Mouse (Mus musculus): Measurements from ENCODE around the gene Gal3st1. TPM values are rescaled to one million over a fixed set of nuclear protein-coding genes. Genes with fewer than 3 reads are reported as not detected.
"Not testable (repeated sequence)": the region's sequence is repeated elsewhere in the genome, so short reads cannot be mapped to it uniquely, and the experiment has no call there.

Gal3st1 gene
- total RNA-seq (2015) (0.37 TPM in 1 of 2 replicates, not detected in the other), total RNA-seq (2017) (0.30 and 0.75 TPM in 2 replicates)

DNA sequence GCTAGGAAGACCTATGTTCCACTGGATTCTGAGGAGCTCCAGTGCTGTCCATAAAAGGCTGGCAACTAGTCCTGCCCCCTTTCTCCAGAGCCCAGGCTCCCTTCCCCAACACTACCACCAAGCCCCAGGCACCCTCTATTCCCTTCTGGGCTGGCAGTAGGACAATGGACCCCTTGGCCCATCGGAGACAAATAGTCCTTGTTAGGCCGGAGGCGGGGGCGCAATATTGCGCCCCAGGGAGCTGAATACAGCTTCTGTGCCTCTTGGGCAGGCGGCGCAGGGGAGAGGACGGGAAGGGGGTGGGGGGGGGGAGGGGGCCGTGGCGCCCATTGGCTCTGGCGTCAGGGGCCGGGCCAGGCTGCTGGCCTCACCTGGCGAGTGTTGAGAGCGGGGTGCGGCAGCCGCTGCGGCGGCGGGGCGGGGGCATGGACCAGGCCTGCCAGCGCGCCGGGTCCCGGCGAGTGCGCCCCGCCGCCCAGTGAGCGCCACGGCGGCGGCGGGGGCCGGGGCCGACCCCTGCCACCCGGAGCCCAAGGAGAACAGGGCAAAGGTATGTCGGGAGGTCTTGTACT is at the start of gene Gal3st1:
Gene Gal3st1, plus strand, starts transcription at position 346 of the 572 bp plus-strand sequence.
- ATAC-seq (replicated peaks; ENCODE audit: poor library complexity) = no peak

DNA sequence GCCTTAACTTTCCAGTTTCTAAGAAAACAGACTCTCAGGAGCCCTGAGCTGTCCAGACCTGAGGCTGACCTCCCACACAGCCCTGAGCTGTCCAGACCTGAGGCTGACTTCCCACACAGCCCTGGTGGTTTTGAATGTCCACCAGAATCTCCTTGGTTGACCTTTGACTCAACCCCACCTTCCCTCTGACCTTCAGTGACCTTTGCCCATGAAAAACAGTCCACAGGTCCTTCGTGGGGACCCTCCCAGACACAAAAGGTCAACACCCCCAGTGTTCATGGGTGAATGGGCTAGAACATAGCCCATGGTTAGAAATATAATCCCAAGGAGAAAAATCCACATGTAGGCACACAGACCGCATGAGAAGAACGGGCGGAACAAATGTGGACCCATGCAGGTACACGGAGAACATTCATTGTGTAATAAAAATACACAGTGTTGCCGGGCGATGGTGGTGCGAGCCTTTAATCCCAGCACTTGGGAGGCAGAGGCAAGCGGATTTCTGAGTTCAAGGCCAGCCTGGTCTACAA is 49.6 kb upstream of the Gal3st1 start:
- no peak for ATAC-seq (replicated peaks; ENCODE audit: poor library complexity)

DNA sequence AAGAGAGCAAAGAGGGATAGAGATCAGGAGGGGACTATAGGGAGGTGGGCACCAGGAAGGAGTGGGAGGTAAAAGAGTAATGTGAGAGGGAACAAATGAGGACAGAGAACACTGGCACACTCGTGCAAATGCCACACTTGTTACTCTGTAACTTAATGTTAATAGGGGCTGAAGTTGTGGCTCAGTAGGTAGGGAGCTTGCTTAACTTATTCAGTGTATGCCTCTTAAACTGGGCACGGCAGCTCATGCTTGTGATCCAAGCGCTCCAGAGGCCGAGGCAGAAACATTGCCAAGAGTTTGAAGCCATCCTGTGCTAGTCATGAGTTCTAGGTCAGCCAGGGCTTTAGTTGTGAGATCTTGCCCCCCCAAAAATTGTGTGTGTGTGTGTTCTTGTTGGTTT is 48.3 kb upstream of the Gal3st1 start:
- ATAC-seq (replicated peaks; ENCODE audit: poor library complexity) = no peak

DNA sequence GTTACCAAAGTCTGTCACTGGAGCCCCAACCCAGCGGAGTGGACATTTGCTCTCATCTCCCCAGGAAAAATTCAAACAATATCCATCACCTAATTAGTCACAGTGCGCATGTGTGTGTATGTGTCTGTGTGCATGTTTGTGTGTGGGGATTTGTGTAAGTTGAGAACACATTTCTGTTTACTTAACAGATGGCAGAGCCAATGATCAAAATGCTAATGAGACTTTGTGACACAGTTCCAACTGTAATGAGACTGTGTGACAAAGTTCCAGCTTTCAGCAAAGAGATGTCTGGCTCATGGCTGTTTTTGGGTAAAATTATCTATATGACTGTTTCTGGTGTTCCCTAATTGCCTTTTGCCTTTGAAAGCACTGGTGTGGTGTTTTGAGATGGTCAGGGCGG is 47.1 kb upstream of the Gal3st1 start:
- no peak for ATAC-seq (replicated peaks; ENCODE audit: poor library complexity)

DNA sequence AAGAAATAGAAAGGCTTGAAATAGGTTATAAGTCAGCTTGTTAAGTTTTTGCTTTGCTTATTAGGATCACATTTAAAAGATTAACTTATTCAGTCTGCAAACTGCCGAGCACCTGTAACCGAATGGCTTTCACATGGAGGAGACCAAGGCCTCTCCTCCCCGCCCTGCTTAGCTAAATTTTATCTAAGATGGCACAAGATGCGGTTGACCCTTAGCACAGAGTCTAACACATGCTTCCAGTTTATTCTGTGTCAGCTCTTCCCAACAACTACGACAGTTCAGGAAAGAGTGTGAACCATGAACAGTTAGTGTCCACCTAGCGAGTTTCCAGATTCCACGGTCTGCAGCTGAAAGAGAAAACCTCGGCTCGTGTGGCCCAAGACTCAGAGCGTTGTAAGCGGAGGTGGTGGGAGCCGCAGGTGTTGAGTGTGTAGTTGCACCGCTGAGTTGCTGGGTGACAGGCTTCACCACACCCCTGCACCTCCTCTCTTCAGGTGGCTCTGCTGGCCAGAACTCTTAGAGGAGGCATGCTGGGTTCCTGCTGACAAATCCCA is 46.0 kb upstream of the Gal3st1 start:
- no peak for ATAC-seq (replicated peaks; ENCODE audit: poor library complexity)

DNA sequence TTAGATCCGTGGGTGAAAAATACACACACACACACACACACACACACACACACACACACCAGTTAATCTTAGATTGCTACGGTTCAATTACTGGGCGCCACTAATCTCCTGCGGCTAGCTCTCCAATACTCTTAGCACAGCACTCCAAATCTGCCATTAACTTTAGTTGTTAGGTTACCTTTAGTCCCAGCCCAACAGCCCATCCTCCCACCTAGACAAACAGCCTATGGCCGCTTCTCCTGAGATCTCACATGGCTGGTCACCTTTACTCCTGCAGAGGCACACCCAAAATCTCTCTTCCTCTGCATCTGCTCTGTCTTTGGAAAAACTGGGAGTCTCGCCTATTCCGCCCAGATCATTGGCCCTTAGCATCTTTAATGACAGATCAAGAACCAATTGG is 42.1 kb upstream of the Gal3st1 start:
- no peak for ATAC-seq (replicated peaks; ENCODE audit: poor library complexity)

DNA sequence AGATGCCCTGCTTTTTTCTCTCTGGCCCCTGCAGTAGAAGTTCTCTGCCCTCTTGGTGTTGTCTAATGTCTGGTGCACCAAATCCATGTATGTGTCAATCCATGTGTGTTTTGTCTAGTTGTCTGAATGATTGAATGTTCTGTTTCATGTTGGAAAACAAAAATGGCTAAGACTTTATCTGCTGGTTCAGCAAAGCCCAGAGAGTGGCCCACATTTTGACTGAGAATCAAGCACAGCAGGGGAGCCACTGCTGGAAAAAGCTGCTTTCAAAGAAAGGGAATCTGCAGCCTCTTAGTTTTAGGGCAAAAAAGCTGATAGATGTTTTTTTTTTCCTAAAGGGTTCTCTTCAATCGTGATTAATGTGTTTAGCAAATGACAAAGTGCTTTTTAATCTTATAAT is 37.0 kb upstream of the Gal3st1 start:
- no peak for ATAC-seq (replicated peaks; ENCODE audit: poor library complexity)

DNA sequence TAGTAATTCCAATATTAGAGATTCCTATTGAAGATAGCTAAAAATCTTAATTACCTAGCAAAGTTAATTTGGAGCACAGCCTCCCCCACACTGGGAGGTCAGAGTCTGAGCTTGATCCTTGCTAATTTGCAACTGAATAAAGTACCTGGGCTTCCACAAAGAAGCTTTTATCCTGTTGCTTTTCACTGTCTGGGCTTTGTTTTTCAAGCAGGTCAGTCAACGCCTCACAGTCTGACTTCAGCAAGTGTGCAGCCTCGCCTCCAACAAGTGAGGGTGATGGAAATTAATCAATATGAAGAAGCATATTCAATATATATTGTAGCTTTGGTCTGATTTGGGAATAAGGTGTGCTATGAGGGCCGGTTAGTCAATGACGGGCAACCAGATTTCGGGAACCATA is 28.6 kb upstream of the Gal3st1 start:
- ATAC-seq (replicated peaks; ENCODE audit: poor library complexity) = not testable (repeated sequence)

DNA sequence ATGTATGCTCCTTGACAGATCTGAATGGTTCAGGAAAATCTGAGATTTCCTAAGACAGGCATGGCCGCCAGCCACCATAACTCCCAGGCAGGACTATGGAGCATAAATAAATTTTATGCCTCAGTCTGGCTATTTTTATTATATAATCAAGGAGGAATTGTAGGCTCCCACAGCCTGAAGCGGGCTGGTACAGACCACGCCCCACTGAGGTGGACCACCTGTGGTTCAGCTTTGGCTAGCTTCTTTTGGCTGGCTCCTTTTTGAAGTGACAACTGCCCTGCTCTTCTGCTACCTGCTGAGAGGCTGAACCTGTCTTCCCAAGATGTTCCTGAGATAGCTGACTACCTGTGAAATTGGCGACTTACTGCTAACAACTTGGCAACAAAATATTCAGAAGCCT is 28.1 kb upstream of the Gal3st1 start:
- ATAC-seq (replicated peaks; ENCODE audit: poor library complexity) = not testable (repeated sequence)

DNA sequence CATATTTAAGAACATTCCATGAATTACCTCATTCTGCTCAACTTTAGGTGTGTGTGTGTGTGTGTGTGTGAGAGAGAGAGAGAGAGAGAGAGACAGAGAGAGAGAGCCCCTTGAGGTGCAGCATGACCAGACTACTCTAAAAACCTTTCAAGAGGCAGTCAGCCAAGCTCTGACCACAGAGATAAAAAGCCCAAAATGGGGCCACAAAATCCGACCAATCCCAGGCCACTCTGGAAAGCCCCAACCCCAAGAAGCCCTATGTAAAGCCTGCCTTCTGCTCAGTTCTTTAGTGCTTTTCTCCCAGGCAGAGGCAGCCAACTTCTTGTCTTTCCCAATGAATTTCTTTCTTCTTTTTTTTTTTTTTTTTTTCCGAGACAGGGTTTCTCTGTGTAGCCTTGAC is 22.5 kb upstream of the Gal3st1 start:
- no peak for ATAC-seq (replicated peaks; ENCODE audit: poor library complexity)

DNA sequence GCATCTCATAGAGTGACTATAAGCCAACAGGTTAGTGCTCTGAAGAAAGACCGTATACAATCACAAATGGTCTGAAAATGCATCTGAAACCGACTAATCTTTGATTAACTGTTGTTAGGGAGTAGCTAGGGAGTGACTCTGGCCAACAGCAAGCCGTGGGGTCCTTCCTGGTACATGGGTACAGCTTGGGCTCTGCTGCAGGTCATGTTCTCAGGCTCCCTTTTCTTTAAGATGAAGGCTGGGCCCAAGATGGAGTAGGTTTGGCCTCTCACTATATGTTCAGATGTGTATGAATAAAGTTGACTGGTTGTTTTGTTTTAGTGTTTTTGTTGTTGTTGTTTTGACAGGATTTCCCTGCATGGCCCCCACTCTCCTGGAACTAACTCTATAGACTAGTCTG is 21.7 kb upstream of the Gal3st1 start:
- no peak for ATAC-seq (replicated peaks; ENCODE audit: poor library complexity)

DNA sequence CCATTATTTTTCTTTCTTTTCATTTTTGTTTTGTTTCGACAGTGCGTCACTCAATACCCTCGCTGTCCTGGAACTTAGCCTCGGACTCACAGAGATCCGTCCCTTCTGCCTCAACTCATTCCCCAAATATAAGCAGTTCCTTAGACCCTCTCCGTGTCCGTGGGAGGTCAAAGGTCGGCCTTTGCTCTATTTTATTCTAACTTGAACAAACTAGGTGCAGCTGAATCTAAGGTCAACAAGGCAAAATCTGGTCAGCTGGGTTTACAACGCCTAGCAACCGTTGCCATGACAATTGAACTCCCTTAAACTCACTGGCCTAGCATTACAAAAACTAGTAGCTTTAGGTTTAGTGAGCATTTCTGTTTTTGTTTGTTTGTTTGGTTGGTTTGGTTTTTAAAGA is 20.3 kb upstream of the Gal3st1 start:
- ATAC-seq (replicated peaks; ENCODE audit: poor library complexity) = no peak

DNA sequence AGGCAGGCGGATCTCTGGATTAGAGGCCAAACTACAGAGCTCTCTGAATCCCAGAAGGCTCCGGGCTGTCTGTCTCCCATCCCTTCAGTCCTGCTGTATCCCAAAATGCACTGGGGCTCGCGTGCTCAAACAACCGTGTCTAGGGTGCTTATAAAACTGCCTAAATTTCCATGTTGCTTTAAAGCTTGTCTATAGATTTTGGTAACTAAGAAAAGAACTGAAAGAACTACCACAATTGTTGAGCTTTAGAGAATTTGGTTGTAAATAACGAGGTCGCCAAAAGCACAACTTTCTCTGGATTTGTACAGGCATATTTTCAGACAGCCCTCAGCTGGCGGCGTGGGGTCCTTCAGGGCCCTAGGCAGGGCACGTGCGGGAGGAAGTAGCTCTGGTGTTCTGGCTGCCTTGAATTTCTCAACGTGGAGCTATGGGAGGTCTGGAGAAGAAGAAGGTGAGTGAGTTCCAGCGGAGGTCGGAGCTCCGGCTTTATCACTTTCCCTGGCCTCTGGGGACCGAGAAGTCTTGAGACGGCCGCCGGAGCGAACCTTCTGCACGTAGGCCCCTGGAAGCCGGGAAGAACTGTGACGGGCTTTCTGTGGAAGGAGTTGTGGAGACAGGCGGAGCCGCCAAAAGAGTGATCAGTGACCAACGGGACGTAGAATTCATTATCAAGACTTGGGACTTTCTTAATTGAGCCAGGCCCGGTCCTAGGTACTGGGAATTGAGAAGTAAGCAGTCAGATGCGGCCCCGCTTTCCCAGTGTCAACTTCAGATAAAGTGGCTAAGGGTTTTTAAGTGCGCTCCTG is 19.6 kb upstream of the Gal3st1 start, which contains the start of gene Pes1:
Gene Pes1, plus strand, starts transcription at position 366 of the 806 bp plus-strand sequence.
- peak; percentile 90 for ATAC-seq (replicated peaks; ENCODE audit: poor library complexity)

DNA sequence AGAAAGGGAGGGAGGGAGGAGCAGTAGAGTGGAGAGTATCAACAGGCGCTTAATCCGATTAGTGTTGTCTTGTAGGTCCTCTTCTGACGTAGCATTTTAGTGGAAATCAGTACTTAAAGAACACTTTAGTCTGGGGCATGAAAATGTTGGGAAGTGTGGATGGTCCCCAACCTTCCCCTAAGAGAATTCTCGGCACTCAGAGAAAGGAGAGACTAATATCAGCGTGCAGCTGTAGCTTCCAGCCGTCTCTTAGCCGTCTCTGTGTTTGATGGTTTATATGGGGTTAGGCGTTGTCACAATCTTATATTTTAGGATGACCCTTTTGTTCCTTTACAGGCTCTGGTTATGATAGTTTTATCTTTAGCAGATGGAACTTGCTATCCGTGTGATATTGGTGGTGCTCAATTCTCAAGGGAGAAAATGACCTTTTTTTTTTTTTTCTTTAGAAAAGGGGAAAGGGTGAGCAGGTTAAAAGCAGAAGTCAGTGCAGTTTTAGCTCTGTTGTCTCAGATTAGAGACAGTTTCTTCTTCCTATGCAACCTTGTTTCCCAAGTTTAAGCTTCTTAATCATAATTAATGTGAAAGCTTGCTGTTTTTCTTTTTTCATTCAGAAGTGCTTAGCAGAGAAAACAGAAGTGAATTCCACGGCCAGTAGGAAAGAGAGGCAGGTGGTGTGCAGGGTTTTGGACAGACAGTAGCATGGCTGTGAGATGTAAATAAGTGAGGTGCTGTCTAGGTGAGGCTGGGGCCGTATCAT is 18.8 kb upstream of the Gal3st1 start:
- peak; percentile 47 for ATAC-seq (replicated peaks; ENCODE audit: poor library complexity)

DNA sequence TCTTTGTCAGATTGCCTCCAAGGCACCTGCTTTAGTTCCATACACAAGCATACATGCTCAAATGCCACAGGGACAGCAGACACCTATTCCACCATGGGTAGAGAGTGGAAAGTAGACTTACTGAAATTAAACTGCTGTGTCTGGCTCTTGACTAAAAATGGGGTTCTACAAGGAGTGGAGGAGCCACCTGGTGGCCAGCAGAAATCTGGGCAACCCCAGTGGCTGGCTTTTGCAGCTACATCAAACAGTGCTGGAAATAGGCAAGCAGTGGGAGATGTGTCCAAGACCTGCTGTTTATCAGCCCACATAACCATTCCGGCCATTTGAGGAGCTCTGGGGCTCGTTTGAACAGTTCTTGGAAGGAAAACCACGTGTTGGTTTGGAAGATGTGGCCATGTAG is 13.6 kb upstream of the Gal3st1 start:
- peak; percentile 59 for ATAC-seq (replicated peaks; ENCODE audit: poor library complexity)

DNA sequence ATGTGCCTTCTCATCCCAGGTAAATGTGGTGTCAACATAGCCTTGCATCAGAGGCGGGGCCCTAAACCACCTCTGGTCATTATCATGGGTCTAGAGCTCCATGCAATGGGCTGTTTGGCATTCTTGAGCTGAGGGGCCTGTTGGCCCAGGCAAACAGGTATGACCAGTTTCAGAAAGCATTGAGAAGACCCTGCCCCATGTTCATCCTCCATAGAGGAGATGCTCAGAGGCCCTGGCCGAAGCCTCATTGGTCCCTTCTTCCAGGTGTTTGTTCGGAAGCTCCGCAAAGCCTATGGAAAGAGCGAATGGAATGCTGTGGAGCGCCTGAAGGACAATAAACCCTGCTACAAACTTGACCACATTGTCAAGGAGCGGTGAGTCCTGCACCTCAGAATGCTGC is 13.1 kb upstream of the Gal3st1 start:
- no peak for ATAC-seq (replicated peaks; ENCODE audit: poor library complexity)

DNA sequence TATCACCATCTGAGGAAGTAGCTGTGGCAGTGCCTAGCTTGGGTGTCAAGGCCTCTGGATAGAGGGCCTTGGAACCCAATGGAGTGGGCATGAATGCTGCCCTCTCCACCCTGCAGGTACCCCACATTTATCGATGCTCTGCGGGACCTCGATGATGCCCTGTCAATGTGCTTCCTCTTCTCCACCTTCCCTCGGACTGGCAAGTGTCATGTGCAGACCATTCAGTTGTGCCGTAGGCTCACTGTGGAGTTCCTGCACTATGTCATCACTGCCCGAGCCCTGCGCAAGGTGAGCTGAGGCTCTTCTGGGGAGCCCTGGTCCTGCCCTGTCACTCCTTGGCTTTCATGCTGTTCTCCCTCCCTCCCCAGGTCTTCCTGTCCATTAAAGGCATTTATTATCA is 10.4 kb upstream of the Gal3st1 start:
- no peak for ATAC-seq (replicated peaks; ENCODE audit: poor library complexity)

DNA sequence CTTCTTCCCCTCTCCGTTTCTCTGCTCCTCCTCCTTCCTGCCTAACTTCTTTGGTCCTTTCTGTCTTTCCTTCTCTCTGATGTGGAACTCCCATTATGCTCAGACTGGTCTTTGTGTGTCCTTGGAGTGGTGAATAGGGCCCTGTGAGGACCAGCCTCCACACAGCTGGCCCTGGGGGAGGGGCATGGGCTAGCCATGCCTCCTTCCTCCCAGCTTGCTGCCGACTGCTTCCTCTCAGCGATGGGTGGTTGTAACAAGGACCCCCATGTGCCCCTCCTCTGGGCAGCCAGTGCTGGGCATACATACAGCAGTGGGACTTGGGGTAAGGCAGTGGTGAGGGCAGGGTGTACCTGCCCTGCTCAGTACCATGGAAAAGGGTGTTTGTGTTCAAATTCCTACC is 9.1 kb upstream of the Gal3st1 start:
- ATAC-seq (replicated peaks; ENCODE audit: poor library complexity) = no peak

DNA sequence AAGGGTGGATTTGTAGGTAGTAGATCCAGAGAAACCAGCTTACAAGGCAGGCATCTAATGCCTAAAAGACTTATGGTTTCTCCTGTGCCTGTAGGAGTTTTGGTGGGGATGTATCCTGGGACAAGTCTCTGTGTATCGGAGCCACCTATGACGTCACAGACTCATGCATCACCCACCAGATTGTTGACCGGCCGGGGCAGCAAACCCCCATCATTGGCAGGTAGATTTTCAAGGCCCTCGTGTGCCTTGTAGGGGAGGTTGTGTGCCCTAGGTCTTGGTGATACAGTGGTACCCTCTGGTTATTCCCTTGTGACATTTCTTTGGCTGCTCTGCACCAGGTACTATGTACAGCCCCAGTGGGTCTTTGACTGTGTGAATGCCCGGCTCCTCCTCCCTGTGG is 6.8 kb upstream of the Gal3st1 start, which contains the start of gene 4930556J24Rik:
Gene 4930556J24Rik, minus strand, starts transcription at position 101 of the 400 bp plus-strand sequence.
- no peak for ATAC-seq (replicated peaks; ENCODE audit: poor library complexity)

DNA sequence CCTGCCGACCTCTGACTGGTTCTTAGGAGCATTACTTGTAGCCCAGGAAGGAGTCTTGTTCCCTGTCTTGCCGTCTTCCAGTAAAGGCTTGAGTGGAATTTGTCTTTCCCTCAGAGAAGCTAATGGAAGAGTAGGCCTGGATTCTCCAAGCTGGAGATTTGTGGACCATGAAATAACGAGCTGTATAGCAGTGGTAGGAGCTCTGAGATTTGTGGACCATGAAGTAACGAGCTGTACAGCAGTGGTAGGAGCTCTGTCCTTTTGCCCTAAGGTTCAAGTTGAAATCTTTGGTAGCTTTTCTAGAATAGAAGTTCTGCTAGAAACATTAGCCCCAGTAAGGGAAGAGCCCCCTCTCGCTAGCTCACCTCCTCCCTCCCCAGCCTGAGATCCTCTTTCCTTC is 5.0 kb upstream of the Gal3st1 start:
- ATAC-seq (replicated peaks; ENCODE audit: poor library complexity) = no peak

DNA sequence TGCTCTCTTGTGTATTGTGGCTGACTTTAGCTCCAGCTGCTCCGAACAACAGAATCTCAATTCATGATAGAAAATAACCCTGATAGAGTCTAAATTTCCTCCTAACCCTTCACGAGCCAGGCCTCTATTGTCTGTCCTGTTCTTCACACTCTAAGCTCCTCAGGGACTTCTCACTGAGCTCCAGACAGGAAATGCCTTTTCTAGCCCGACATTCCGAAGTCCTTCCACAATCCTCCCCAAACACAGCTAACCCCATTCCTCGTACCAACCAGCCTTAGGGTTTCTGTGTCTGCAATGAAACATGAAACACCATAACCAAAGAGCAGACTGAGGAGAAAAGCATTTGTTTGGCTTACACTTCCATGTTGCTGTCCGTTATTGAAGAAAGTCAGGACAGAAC is 1.9 kb upstream of the Gal3st1 start:
- ATAC-seq (replicated peaks; ENCODE audit: poor library complexity) = no peak
